Mouse (Mus musculus) midbrain, postnatal 0 days (tissue): ENCODE data around the gene Itga8. TPM values are rescaled to one million over a fixed set of nuclear protein-coding genes. Genes with fewer than 3 reads are reported as not detected.

Experiments
- ATAC-seq: fragments of 200-750 bp; cut with Nextera tagmentation; 2 replicates; pipeline ENCODE4 v1.8.0; 2017; ENCODE audit warnings: moderate number of reproducible peaks, mild to moderate bottlenecking, moderate TSS enrichment, moderate library complexity; ENCODE audit not compliant: low FRiP score
- DNase-seq: peaks from one replicate; pipeline ENCODE4 v3.0.0-alpha.2; 2015; ENCODE audit warnings: low spot score
- H3K27ac ChIP-seq: fragments of 300-500 bp; sonication (generic); 2 replicates; pipeline ENCODE4 v1.5.1; 2014; ENCODE audit warnings: low read depth, mild to moderate bottlenecking, low read length, mixed read lengths
- H3K27me3 ChIP-seq: fragments of 300-500 bp; sonication (generic); 2 replicates; pipeline ENCODE4 v1.6.1; 2014; ENCODE audit warnings: low read length, control low read depth, mixed read lengths; ENCODE audit not compliant: insufficient read depth
- H3K36me3 ChIP-seq: fragments of 300-500 bp; sonication (generic); 2 replicates; pipeline ENCODE4 v1.6.1; 2014; ENCODE audit warnings: low read length, control low read depth, mixed read lengths; ENCODE audit not compliant: insufficient read depth
- H3K4me1 ChIP-seq: fragments of 300-500 bp; sonication (generic); 2 replicates; pipeline ENCODE4 v1.6.1; 2014; ENCODE audit warnings: mild to moderate bottlenecking, control low read depth, antibody characterized with exemption, low read length, mixed read lengths; ENCODE audit not compliant: insufficient read depth
- H3K4me2 ChIP-seq: fragments of 300-500 bp; sonication (generic); 2 replicates; pipeline ENCODE4 v1.6.1; 2014; ENCODE audit warnings: low read depth, mild to moderate bottlenecking, low read length, mixed read lengths; ENCODE audit not compliant: poor library complexity, severe bottlenecking
- H3K4me3 ChIP-seq: fragments of 300-500 bp; sonication (generic); 2 replicates; pipeline ENCODE4 v1.5.1; 2014; ENCODE audit warnings: low read depth, mild to moderate bottlenecking, low read length, moderate library complexity
- H3K9ac ChIP-seq: fragments of 300-500 bp; sonication (generic); replicated peaks from 2 replicates; pipeline ENCODE4 v1.6.1; 2014; ENCODE audit warnings: mild to moderate bottlenecking, low read length, moderate library complexity, mixed read lengths; ENCODE audit not compliant: poor library complexity, severe bottlenecking
- H3K9me3 ChIP-seq: fragments of 300-500 bp; sonication (generic); 2 replicates; pipeline ENCODE4 v1.6.1; 2016; ENCODE audit warnings: low read length, control low read depth
- CTCF ChIP-seq: IDR thresholded peaks from 2 replicates; pipeline ENCODE4 v1.5.1; 2016; ENCODE audit warnings: antibody characterized with exemption, mild to moderate bottlenecking
- WGBS: fragments of 180-500 bp; shearing (Covaris S2); extraction: QIAGEN DNeasy Blood & Tissue Kit; methylation state at CpG from one replicate; pipeline ENCODE4 v1.1.7; 2014; 5-methylcytosine and 5-hydroxymethylcytosine counted together
- polyA plus RNA-seq: library from polyadenylated mRNA; unstranded; fragments of >200 nt; fragmentation: Nextera tagmentation; extraction: Ambion mirVana; gene quantifications from 2 replicates; pipeline ENCODE4 v1.2.1, GENCODE M21; 2015
- total RNA-seq: library from RNA; depleted of rRNA; stranded (reverse); fragments of >200 nt; gene quantifications from 2 replicates; pipeline ENCODE4 v1.2.3, GENCODE M21; 2014

Itga8 gene
- total and polyA plus RNA-seq, 2 experiments from 2014 or later, result 1.3 to 5.4 TPM

GRCm38 (mm10) chr2:12318715-12319114, 17.0 kb upstream of the Itga8 start:
- Histone ChIP-seq H3K9me3 (no peaks in the 10 kb centered on the region), H3K4me2 (no peak overlapping the region), H3K27ac (no peak overlapping the region), H3K9ac (no peak overlapping the region), H3K27me3 (no peaks in the 10 kb centered on the region), H3K36me3 (no peaks in the 10 kb centered on the region), H3K4me1 (no peaks in the 10 kb centered on the region), H3K4me3 (no peak overlapping the region)
- WGBS, result 93% methylated on average over 3 of the region's 3 CpGs
- DNase-seq (no peak), ATAC-seq (no peak)
- no peak for TF ChIP-seq CTCF

GRCm38 (mm10) chr2:12318036-12318435, 16.3 kb upstream of the Itga8 start:
- Histone ChIP-seq H3K27me3 (no peaks in the 10 kb centered on the region), H3K4me3 (no peak overlapping the region), H3K27ac (no peak overlapping the region), H3K4me2 (no peak overlapping the region), H3K36me3 (no peaks in the 10 kb centered on the region), H3K9me3 (no peaks in the 10 kb centered on the region), H3K4me1 (no peaks in the 10 kb centered on the region), H3K9ac (no peak overlapping the region)
- no peak for DNase-seq
- ATAC-seq, result no peak
- WGBS, result 89% methylated on average over 4 of the region's 4 CpGs
- TF ChIP-seq CTCF, result no peak

GRCm38 (mm10) chr2:12317343-12317742, 15.6 kb upstream of the Itga8 start:
- ATAC-seq (no peak), DNase-seq (no peak)
- H3K27me3 ChIP-seq, result no peaks in the 10 kb centered on the region
- H3K27ac ChIP-seq, result no peak overlapping the region
- no peaks in the 10 kb centered on the region for H3K9me3 ChIP-seq
- H3K4me2 ChIP-seq, result no peak overlapping the region
- H3K9ac ChIP-seq, result no peak overlapping the region
- H3K4me3 ChIP-seq, result no peak overlapping the region
- no peaks in the 10 kb centered on the region for H3K4me1 ChIP-seq
- 82% methylated on average over 5 of the region's 5 CpGs for WGBS
- no peaks in the 10 kb centered on the region for H3K36me3 ChIP-seq
- no peak for TF ChIP-seq CTCF

GRCm38 (mm10) chr2:12316361-12316760, 14.6 kb upstream of the Itga8 start:
- no peaks in the 10 kb centered on the region for H3K9me3 ChIP-seq
- TF ChIP-seq CTCF, result no peak
- H3K9ac ChIP-seq, result no peak overlapping the region
- H3K4me3 ChIP-seq, result no peak overlapping the region
- no peaks in the 10 kb centered on the region for H3K36me3 ChIP-seq
- H3K27me3 ChIP-seq, result no peaks in the 10 kb centered on the region
- no peak overlapping the region for H3K4me2 ChIP-seq
- no peak for ATAC-seq
- no peak overlapping the region for H3K27ac ChIP-seq
- WGBS, result 32% methylated on average over 7 of the region's 7 CpGs
- no peaks in the 10 kb centered on the region for H3K4me1 ChIP-seq
- no peak for DNase-seq

GRCm38 (mm10) chr2:12314028-12314427, 12.3 kb upstream of the Itga8 start:
- Histone ChIP-seq H3K4me1 (no peaks in the 10 kb centered on the region), H3K4me3 (no peak overlapping the region), H3K27ac (no peak overlapping the region), H3K9me3 (no peaks in the 10 kb centered on the region), H3K36me3 (no peaks in the 10 kb centered on the region), H3K27me3 (no peaks in the 10 kb centered on the region), H3K9ac (no peak overlapping the region), H3K4me2 (no peak overlapping the region)
- ATAC-seq, result no peak
- no peak for DNase-seq
- 77% methylated on average over 6 of the region's 6 CpGs for WGBS
- TF ChIP-seq CTCF, result no peak

GRCm38 (mm10) chr2:12308466-12308865, 6.7 kb upstream of the Itga8 start:
- TF ChIP-seq CTCF, result peak; percentile 16; the same call in 1 of the 2 replicates
- no peaks in the 10 kb centered on the region for H3K36me3 ChIP-seq
- H3K4me3 ChIP-seq, result no peak overlapping the region
- ATAC-seq (no peak), DNase-seq (no peak)
- no peak overlapping the region for H3K27ac ChIP-seq
- no peak overlapping the region for H3K9ac ChIP-seq
- H3K9me3 ChIP-seq, result no peaks in the 10 kb centered on the region
- no peaks in the 10 kb centered on the region for H3K4me1 ChIP-seq
- H3K27me3 ChIP-seq, result no peaks in the 10 kb centered on the region
- no peak overlapping the region for H3K4me2 ChIP-seq
